Mouse (Mus musculus) ES-E14 (cell line): ENCODE data around the gene Ptpn7. TPM values are rescaled to one million over a fixed set of nuclear protein-coding genes. Genes with fewer than 3 reads are reported as not detected.

ENCODE experiments used
- DNase-seq: peaks from one replicate; pipeline ENCODE4 v3.0.0-alpha.2; 2013; ENCODE audit warnings: low read depth, low spot score
- H3K27ac ChIP-seq: 2 replicates; pipeline ENCODE4 v1.5.1; 2012; ENCODE audit warnings: low read depth, mild to moderate bottlenecking, low read length, moderate library complexity, mixed read lengths; ENCODE audit not compliant: poor library complexity, insufficient read depth, severe bottlenecking
- H3K36me3 ChIP-seq: 2 replicates; pipeline ENCODE4 v1.6.1; 2012; ENCODE audit warnings: mild to moderate bottlenecking, low read length, moderate library complexity, mixed read lengths; ENCODE audit not compliant: control insufficient read depth, poor library complexity, insufficient read depth, severe bottlenecking
- H3K4me1 ChIP-seq, 2 experiments: fragments of 150-350 bp in 1 of 2; sonication (generic) in 1 of 2; 2 replicates each; pipeline ENCODE4 v1.6.1; 2012; ENCODE audit warnings: low read length in 2 of 2, mild to moderate bottlenecking in 1 of 2, mixed read lengths in 1 of 2; ENCODE audit not compliant: control insufficient read depth in 2 of 2, insufficient read depth in 2 of 2, poor library complexity in 1 of 2
- H3K4me3 ChIP-seq, 2 experiments: fragments of 150-350 bp in 1 of 2; sonication (generic) in 1 of 2; 2 replicates each; pipeline ENCODE4 v1.5.1; 2012; ENCODE audit warnings: low read length in 2 of 2, low read depth in 1 of 2, mild to moderate bottlenecking in 1 of 2, mixed read lengths in 1 of 2; ENCODE audit not compliant: insufficient read depth in 1 of 2, poor library complexity in 1 of 2, severe bottlenecking in 1 of 2
- H3K9ac ChIP-seq: 2 replicates; pipeline ENCODE4 v1.6.1; 2012; ENCODE audit warnings: low read depth, mild to moderate bottlenecking, low read length, mixed read lengths; ENCODE audit not compliant: poor library complexity, insufficient read depth, severe bottlenecking
- H3K9me3 ChIP-seq: fragments of 150-350 bp; sonication (generic); 2 replicates; pipeline ENCODE4 v1.6.1; 2012; ENCODE audit warnings: low read depth, mild to moderate bottlenecking, low read length; ENCODE audit not compliant: control insufficient read depth, insufficient read depth
- CHD2 ChIP-seq: IDR thresholded peaks from 2 replicates; pipeline ENCODE4 v1.6.1; 2014; ENCODE audit warnings: mild to moderate bottlenecking, low read depth, low read length, inconsistent platforms
- HCFC1 ChIP-seq: IDR thresholded peaks from 2 replicates; pipeline ENCODE4 v1.6.1; 2012; ENCODE audit warnings: low read length, inconsistent platforms, borderline replicate concordance; ENCODE audit not compliant: insufficient read depth
- MAFK ChIP-seq: IDR thresholded peaks from 2 replicates; pipeline ENCODE4 v1.6.1; 2014; ENCODE audit warnings: mild to moderate bottlenecking, low read depth, low read length, inconsistent platforms; ENCODE audit not compliant: insufficient read depth
- ZC3H11A ChIP-seq: IDR thresholded peaks from 2 replicates; pipeline ENCODE4 v1.6.1; 2012; ENCODE audit warnings: low read depth, mild to moderate bottlenecking, inconsistent platforms, low read length, borderline replicate concordance
- ZNF384 ChIP-seq: IDR thresholded peaks from 2 replicates; pipeline ENCODE4 v1.6.1; 2012; ENCODE audit warnings: low read depth, low read length, inconsistent platforms
- in situ Hi-C, 2 experiments: fragments of 600-800 bp; cut with MboI; formaldehyde crosslinking; loops; one replicate each; pipeline ENCODE4 v1.15.1; 2025; ENCODE audit warnings: low sequenced_read_pairs in 2 of 2, inconsistent platforms in 1 of 2; ENCODE audit not compliant: unreplicated experiment in 2 of 2
- total RNA-seq: library from RNA; depleted of rRNA; stranded (reverse); fragments of 300-350 nt; gene quantifications from 2 replicates; pipeline ENCODE4 v1.2.3, GENCODE M21; 2012

Ptpn7 gene
- total RNA-seq, 1 experiment, result 1.1 TPM

DNA sequence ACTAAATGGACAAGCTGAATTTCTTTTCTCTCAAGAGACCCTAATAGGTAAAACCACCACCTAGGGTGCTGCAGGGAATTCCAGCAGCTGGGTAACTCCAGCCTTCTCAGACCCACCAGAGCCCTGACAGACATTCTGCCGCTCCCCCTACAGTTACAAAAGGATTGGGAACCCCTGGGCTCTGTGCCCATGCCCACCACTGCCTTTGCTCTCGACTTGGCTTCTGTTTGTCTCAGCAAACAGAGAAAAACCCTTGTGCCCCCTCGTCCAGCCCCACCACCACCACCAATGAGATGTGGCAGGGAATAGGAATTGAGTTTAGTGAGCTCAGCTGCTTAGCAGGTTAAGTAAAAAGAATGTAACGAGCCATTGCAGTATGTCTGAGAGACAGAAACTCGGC, 16.5 kb downstream of the Ptpn7 start:
- H3K36me3 ChIP-seq, result peaks cover 5% of the 10 kb centered on the region; the same call in 1 of the 2 replicates
- H3K4me1 ChIP-seq, result peaks cover 1 to 4% of the 10 kb centered on the region in 2 experiments; a peak in 1 of 4 replicates
- in situ Hi-C loops, result no loop called here
- H3K4me3 ChIP-seq, result no peak overlapping the region
- no peak overlapping the region for H3K27ac ChIP-seq
- TF ChIP-seq ZC3H11A (no peak), MAFK (no peak), CHD2 (no peak), ZNF384 (no peak), HCFC1 (no peak)
- DNase-seq, result no peak
- no peaks in the 10 kb centered on the region for H3K9me3 ChIP-seq
- no peak overlapping the region for H3K9ac ChIP-seq

DNA sequence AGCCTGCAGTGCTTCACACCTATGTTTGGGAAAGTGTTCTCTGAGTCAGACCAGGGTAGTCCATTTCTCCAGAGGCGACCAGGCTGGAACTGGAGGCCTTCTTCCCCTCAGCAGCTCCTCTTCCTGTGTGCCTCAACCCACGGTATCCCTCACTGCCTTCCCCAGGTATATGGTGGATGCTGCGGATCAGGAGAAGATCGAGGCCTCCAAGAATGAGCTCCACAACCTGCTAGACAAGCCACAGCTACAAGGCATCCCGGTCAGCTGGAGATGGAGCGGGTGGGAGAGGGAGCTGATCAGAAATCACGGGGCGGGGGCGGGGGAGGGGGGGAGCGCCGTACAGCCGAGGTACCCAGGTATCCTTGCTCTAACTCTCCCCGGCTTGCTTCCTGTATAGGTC, 21.5 kb downstream of the Ptpn7 start:
- H3K4me3 ChIP-seq, result peak overlapping the region; percentile 36 to 38
- no peak for DNase-seq
- H3K4me1 ChIP-seq, result peaks cover 1 to 10% of the 10 kb centered on the region in 2 experiments; a peak in 1 of 4 replicates
- H3K27ac ChIP-seq, result peak overlapping the region; percentile 40; the same call in 1 of the 2 replicates
- H3K36me3 ChIP-seq, result peaks cover 25% of the 10 kb centered on the region
- no peak for TF ChIP-seq ZNF384
- no peak for TF ChIP-seq HCFC1
- no peak for TF ChIP-seq ZC3H11A
- TF ChIP-seq MAFK, result no peak
- TF ChIP-seq CHD2, result no peak
- in situ Hi-C loops, result loop anchor here in 1 of 2 experiments (25.0 kb wide), 1 partner anchor 208 kb away; no protein-coding TSS in a partner anchor
- H3K9ac ChIP-seq, result no peak overlapping the region
- H3K9me3 ChIP-seq, result no peaks in the 10 kb centered on the region

DNA sequence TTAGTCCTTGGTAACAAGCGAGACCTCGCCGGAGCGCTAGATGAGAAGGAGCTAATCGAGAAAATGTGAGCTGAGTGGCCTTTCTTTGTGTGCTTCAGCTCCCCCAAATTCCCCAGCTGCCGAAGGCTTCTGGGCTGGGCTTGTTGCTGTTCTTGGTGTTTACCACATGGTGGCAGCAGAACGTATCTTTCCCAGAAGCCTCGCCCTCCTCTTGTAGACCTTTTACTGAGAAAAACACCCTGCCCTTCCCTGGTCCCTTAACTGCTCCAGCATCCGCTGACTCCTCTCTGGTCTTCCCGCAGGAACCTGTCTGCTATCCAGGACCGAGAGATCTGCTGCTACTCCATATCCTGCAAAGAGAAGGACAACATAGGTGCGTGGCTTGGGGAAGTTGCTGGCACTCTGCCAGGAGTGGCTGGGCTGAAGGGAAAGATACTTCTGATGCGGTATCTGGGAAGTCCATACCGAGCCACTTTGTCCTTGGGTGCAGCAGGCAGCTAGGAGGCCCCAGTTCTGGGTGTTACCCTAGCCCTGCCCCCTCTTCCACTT, 22.0 kb downstream of the Ptpn7 start:
- peaks cover 25% of the 10 kb centered on the region for H3K36me3 ChIP-seq
- 0 out of 2 replicates have a peak overlapping the region, but pooled peaks have one; percentile 12 for H3K9ac ChIP-seq
- peak; percentile 91 for DNase-seq
- in situ Hi-C loops, result loop anchor here in 1 of 2 experiments (25.0 kb wide), 1 partner anchor 208 kb away; no protein-coding TSS in a partner anchor
- no peak for TF ChIP-seq ZNF384
- no peak for TF ChIP-seq CHD2
- 0 out of 2 replicates have a peak, but pooled peaks have one; percentile 32 for TF ChIP-seq HCFC1
- TF ChIP-seq MAFK, result no peak
- peak; percentile 55; the same call in 1 of the 2 replicates for TF ChIP-seq ZC3H11A
- H3K9me3 ChIP-seq, result no peaks in the 10 kb centered on the region
- peak overlapping the region; percentile 36 to 38 for H3K4me3 ChIP-seq
- H3K4me1 ChIP-seq, result peaks cover 1 to 11% of the 10 kb centered on the region in 2 experiments; a peak in 1 of 4 replicates
- H3K27ac ChIP-seq, result peak overlapping the region; percentile 40; the same call in 1 of the 2 replicates

DNA sequence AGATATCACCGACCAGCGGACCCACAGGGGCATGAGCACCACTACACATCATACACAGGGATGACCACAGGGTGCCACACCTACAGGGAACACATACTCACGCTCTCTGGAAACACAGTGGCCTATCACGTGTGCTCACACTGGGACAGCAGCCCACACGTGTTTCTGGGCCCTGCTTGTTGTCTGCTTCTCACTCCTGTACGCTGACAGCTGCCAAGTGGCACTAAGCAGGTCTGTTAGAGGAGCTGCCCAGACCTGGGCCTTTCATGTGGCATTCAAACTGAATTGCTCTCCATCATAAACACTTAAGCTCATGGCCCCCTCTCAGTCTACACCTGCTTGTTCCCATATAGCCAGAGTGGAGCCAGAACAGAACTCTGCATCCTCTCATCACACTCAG, 23.8 kb downstream of the Ptpn7 start:
- Histone ChIP-seq H3K36me3 (peaks cover 25% of the 10 kb centered on the region), H3K4me1 (peaks cover 0 to 14% of the 10 kb centered on the region in 2 experiments; a peak in 1 of 4 replicates), H3K4me3 (no peak overlapping the region), H3K9me3 (no peaks in the 10 kb centered on the region), H3K9ac (no peak overlapping the region), H3K27ac (no peak overlapping the region)
- in situ Hi-C loops, result loop anchor here in 1 of 2 experiments (25.0 kb wide), 1 partner anchor 206 kb away; no protein-coding TSS in a partner anchor
- no peak for TF ChIP-seq ZC3H11A
- no peak for TF ChIP-seq CHD2
- TF ChIP-seq HCFC1, result no peak
- TF ChIP-seq MAFK, result no peak
- no peak for DNase-seq
